Mouse (Mus musculus): Measurements from ENCODE around the gene Spry1. TPM values are rescaled to one million over a fixed set of nuclear protein-coding genes. Genes with fewer than 3 reads are reported as not detected.
A peak's percentile ranks its signal among the peaks of the same experiment; 100 is the strongest.

The Spry1 gene
- total and polyA plus RNA-seq, 3 experiments: 20.7 to 34.6 (median 28.8) TPM

GRCm38 (mm10) chr3:37613722-37614121 is 26.0 kb upstream of the Spry1 start:
- intact Hi-C loops (cut with DNase I): no loop called here
- no peaks in the 10 kb centered on the region for H3K36me3 ChIP-seq (ENCODE audit: control insufficient read depth, insufficient read depth, low read length)
- peak; percentile 53 to 58 for DNase-seq
- TF ChIP-seq POLR2A (IDR thresholded peaks at IDR 0.05; ENCODE audit: insufficient read depth, low read depth, low read length): no peak
- peak; percentile 54; the same call in 1 of the 2 replicates for TF ChIP-seq EP300 (IDR thresholded peaks at IDR 0.05; ENCODE audit: insufficient read depth, low read depth, low read length)
- no peak for TF ChIP-seq CTCF (IDR thresholded peaks at IDR 0.05)
- H3K27ac ChIP-seq: no peak overlapping the region
- no peak overlapping the region for H3K4me3 ChIP-seq
- no peak overlapping the region for H3K9ac ChIP-seq (ENCODE audit: low read depth, low read length)
- H3K4me1 ChIP-seq (ENCODE audit: control insufficient read depth, insufficient read depth, low read length): no peaks in the 10 kb centered on the region; the same call in 1 of the 2 replicates
- H3K27me3 ChIP-seq (ENCODE audit: control insufficient read depth, insufficient read depth, low read length): no peaks in the 10 kb centered on the region
- H3K79me2 ChIP-seq (replicated peaks; ENCODE audit: control insufficient read depth, insufficient read depth, low read length): no peaks in the 10 kb centered on the region
- 37% methylated on average over 10 of the region's 10 CpGs for WGBS

DNA sequence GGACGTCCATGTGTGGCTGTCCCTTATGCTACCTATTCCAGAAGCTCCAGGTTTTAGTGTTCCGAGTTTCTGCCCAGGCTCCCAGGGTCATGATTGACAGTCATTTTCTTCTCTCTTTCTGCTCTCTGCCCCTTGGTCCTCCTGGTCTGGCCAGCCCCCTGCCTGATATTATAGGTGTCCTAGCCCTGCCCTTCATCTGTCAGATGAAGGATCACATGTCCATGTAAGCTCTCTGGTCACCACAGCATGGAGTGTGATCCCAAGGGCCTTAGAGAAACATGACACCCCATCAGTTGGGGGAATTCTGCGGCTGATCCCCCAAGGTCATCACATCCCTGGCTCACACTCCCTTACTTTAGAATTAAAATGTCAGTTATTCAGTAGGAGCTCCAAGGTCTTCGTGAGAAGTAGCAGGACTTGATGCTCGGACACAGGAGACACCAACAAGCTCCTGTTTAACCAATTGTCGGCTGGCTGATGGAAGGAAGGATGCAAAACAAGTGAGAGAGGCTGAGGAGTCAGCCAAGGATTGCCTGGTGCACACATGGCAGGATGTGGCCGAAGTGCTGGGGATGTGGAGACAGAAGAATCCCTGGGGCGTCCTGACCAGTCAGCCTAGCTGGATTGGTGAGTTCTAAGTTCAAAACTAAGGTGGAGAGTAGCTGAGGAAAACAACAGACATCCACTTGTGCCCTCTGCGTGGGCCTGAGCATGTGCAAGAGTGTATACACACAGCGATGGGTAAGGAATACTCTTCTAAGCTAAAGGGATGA is 24.7 kb upstream of the Spry1 start:
- no peak for TF ChIP-seq EP300 (IDR thresholded peaks at IDR 0.05; ENCODE audit: insufficient read depth, low read depth, low read length)
- no peak for TF ChIP-seq CTCF (IDR thresholded peaks at IDR 0.05)
- TF ChIP-seq POLR2A (IDR thresholded peaks at IDR 0.05; ENCODE audit: insufficient read depth, low read depth, low read length): no peak

DNA sequence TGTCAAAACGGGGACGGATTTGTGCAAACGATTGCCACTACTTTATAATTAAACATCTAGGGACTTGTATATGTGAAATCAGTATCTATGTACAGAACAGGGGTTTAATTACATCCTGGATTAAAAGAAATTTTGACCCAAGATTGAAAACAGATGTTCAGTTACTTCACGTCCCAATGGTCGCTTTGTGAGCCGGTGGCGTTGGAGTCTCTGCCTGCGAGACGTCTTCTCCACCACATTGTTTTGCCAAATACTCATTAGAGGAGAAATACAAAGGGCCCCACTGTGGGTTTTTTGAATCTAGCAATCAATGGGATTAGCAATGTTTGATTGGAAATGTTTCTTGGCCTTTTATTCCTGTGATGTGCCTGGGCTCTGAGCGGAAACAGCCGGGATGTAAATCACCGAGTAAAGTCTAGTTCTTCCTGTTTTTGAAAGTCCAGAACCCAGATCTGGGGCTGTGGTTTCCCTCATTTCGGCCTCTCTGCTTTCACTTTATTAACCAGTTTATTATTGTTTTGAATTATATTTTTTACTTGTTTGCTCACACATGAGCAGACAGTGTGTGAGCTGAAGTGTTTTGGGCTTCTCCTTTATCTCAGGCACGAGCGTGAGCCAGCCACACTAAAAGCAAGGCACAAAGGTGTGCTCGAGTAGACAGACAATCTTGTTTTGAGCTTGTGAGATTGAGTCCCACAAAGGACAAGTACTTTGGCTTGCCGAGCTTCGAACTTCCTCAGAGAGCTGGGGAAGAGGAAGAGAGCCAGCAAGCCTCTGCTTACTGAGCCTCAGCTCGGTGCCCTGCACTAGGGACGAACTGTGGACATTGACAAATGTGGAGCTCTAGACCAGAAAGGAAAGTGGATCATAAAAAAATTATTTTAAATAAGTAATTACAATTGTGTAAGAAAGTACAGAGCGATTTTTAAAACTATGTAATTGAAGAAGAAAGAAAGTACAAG is 22.9 kb upstream of the Spry1 start:
- intact Hi-C loops (cut with DNase I): no loop called here
- WGBS: 71% methylated on average over 21 of the region's 21 CpGs
- TF ChIP-seq POLR2A (IDR thresholded peaks at IDR 0.05; ENCODE audit: insufficient read depth, low read depth, low read length): no peak
- no peak for TF ChIP-seq EP300 (IDR thresholded peaks at IDR 0.05; ENCODE audit: insufficient read depth, low read depth, low read length)
- TF ChIP-seq CTCF (IDR thresholded peaks at IDR 0.05): no peak
- Histone ChIP-seq H3K79me2 (replicated peaks; ENCODE audit: control insufficient read depth, insufficient read depth, low read length) (no peaks in the 10 kb centered on the region), H3K4me3 (no peak overlapping the region), H3K9ac (ENCODE audit: low read depth, low read length) (no peak overlapping the region), H3K27ac (peak overlapping the region; percentile 5), H3K27me3 (ENCODE audit: control insufficient read depth, insufficient read depth, low read length) (no peaks in the 10 kb centered on the region), H3K36me3 (ENCODE audit: control insufficient read depth, insufficient read depth, low read length) (no peaks in the 10 kb centered on the region), H3K4me1 (ENCODE audit: control insufficient read depth, insufficient read depth, low read length) (no peaks in the 10 kb centered on the region; the same call in 1 of the 2 replicates)
- peak in 1 of 2 experiments; percentile 17 for DNase-seq

More for the DNA sequence above, 24.7 kb upstream of the Spry1 start:
- Histone ChIP-seq H3K79me2 (replicated peaks; ENCODE audit: control insufficient read depth, insufficient read depth, low read length) (no peaks in the 10 kb centered on the region), H3K36me3 (ENCODE audit: control insufficient read depth, insufficient read depth, low read length) (no peaks in the 10 kb centered on the region), H3K9ac (ENCODE audit: low read depth, low read length) (no peak overlapping the region), H3K27me3 (ENCODE audit: control insufficient read depth, insufficient read depth, low read length) (no peaks in the 10 kb centered on the region), H3K27ac (no peak overlapping the region), H3K4me3 (no peak overlapping the region), H3K4me1 (ENCODE audit: control insufficient read depth, insufficient read depth, low read length) (no peaks in the 10 kb centered on the region; the same call in 1 of the 2 replicates)
- no peak for DNase-seq
- WGBS: 83% methylated on average over 10 of the region's 10 CpGs
- intact Hi-C loops (cut with DNase I): no loop called here

DNA sequence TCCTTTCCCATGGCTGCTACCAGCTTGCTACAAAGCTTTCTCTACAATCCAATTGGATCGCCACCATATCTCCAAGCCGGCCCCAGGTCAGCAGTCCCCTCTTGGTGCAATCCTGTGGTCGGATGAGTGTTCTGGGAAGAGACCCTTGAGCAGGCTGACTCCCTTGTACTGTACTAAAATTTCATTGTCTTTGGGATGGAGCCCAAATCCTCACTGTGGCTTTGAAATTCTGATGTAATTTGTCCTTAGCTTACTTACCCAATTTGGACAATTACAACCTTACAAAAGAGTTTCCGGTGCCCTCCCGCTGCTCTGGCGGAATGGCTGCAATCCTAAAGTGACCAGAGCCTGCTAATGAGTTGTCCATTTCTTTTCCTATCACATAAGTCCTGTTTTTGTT is 7.5 kb upstream of the Spry1 start:
- Histone ChIP-seq H3K27me3 (ENCODE audit: control insufficient read depth, insufficient read depth, low read length) (no peaks in the 10 kb centered on the region), H3K4me1 (ENCODE audit: control insufficient read depth, insufficient read depth, low read length) (no peaks in the 10 kb centered on the region), H3K4me3 (no peak overlapping the region), H3K36me3 (ENCODE audit: control insufficient read depth, insufficient read depth, low read length) (no peaks in the 10 kb centered on the region), H3K27ac (no peak overlapping the region), H3K9ac (ENCODE audit: low read depth, low read length) (no peak overlapping the region), H3K79me2 (replicated peaks; ENCODE audit: control insufficient read depth, insufficient read depth, low read length) (no peaks in the 10 kb centered on the region)
- DNase-seq: no peak
- TF ChIP-seq CTCF (IDR thresholded peaks at IDR 0.05): no peak
- TF ChIP-seq EP300 (IDR thresholded peaks at IDR 0.05; ENCODE audit: insufficient read depth, low read depth, low read length): no peak
- no peak for TF ChIP-seq POLR2A (IDR thresholded peaks at IDR 0.05; ENCODE audit: insufficient read depth, low read depth, low read length)
- 95% methylated on average over 6 of the region's 6 CpGs for WGBS
- intact Hi-C loops (cut with DNase I): loop anchor here (5.0 kb wide), 1 partner anchor 590 kb away; no protein-coding TSS in a partner anchor

- H3K79me2 ChIP-seq (replicated peaks; ENCODE audit: control insufficient read depth, insufficient read depth, low read length): no peaks in the 10 kb centered on the region
- 92% methylated on average over 3 of the region's 3 CpGs for WGBS
- no peaks in the 10 kb centered on the region for H3K27me3 ChIP-seq (ENCODE audit: control insufficient read depth, insufficient read depth, low read length)
- H3K4me1 ChIP-seq (ENCODE audit: control insufficient read depth, insufficient read depth, low read length): no peaks in the 10 kb centered on the region
- DNase-seq: no peak
- no peak overlapping the region for H3K9ac ChIP-seq (ENCODE audit: low read depth, low read length)
- H3K4me3 ChIP-seq: no peak overlapping the region
- intact Hi-C loops (cut with DNase I): loop anchor here (5.0 kb wide), 1 partner anchor 590 kb away; no protein-coding TSS in a partner anchor
- H3K36me3 ChIP-seq (ENCODE audit: control insufficient read depth, insufficient read depth, low read length): no peaks in the 10 kb centered on the region
- no peak overlapping the region for H3K27ac ChIP-seq
- no peak for TF ChIP-seq EP300 (IDR thresholded peaks at IDR 0.05; ENCODE audit: insufficient read depth, low read depth, low read length)
- TF ChIP-seq CTCF (IDR thresholded peaks at IDR 0.05): no peak
- no peak for TF ChIP-seq POLR2A (IDR thresholded peaks at IDR 0.05; ENCODE audit: insufficient read depth, low read depth, low read length)
Measured at GRCm38 (mm10) chr3:37632751-37633150, 7.0 kb upstream of the Spry1 start.

All from heart, adult 2 months (tissue).